Mouse (Mus musculus): ENCODE data around the gene Btbd2. TPM values are rescaled to one million over a fixed set of nuclear protein-coding genes. Genes with fewer than 3 reads are reported as not detected.

The Btbd2 gene
- polyA plus RNA-seq, 1 experiment from 2014 or later: 33.2 TPM

DNA sequence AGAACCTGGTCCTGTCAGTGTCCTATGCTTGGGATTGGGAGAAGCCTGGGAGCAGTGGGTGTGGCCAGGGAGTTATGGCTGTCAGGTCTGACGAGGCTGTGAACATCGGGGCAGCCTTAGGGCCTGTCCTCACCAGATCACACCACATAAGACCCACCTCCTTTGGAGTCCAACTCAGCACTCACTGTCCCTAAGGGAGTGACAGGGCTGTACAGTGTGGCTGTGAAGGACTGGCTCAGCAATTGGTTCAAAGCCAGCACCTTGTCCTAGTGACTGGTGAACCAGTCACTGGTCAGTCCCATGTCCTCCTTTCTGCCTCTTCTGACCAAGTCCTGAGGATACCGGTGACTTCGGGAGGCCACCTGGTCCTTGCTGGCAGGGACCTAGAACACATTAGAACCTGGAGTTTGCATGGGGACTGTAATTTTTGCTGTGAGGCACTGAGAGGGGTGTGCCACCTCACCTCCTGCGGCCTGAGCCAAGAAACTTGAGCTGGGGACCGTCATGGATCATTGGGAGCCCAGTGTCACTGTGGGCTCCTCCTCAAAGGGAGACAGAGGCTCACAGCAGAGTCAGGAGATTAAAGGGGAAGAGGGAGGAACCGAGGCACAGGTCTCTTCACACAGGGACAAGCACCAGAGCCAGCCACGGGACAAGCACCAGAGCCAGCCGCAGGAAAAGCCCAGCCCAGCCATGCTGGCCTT lies 22.8 kb upstream of the Btbd2 start:
- Histone ChIP-seq H3K9me3 (ENCODE audit: control insufficient read depth, low read length) (no peaks in the 10 kb centered on the region), H3K36me3 (ENCODE audit: control insufficient read depth, insufficient read depth, low read length) (no peaks in the 10 kb centered on the region), H3K4me1 (replicated peaks; ENCODE audit: control insufficient read depth, insufficient read depth, low read length) (peaks cover 31% of the 10 kb centered on the region), H3K4me3 (ENCODE audit: low read length) (no peak overlapping the region), H3K4me2 (ENCODE audit: low read depth, low read length) (no peak overlapping the region), H3K27ac (ENCODE audit: low read length) (peak overlapping the region; percentile 98), H3K9ac (ENCODE audit: low read length) (no peak overlapping the region), H3K27me3 (ENCODE audit: control insufficient read depth, insufficient read depth, low read depth, low read length) (no peaks in the 10 kb centered on the region)
- no peak for ATAC-seq (ENCODE audit: low read depth)
- 49% methylated on average over 9 of the region's 9 CpGs for WGBS

GRCm38 (mm10) chr10:80678601-80679377 lies 21.9 kb upstream of the Btbd2 start:
- peaks cover 40% of the 10 kb centered on the region for H3K4me1 ChIP-seq (replicated peaks; ENCODE audit: control insufficient read depth, insufficient read depth, low read length)
- H3K27me3 ChIP-seq (ENCODE audit: control insufficient read depth, insufficient read depth, low read depth, low read length): no peaks in the 10 kb centered on the region
- no peak overlapping the region for H3K4me3 ChIP-seq (ENCODE audit: low read length)
- H3K9me3 ChIP-seq (ENCODE audit: control insufficient read depth, low read length): no peaks in the 10 kb centered on the region
- H3K4me2 ChIP-seq (ENCODE audit: low read depth, low read length): peak overlapping the region; percentile 71
- 35% methylated on average over 10 of the region's 10 CpGs for WGBS
- H3K36me3 ChIP-seq (ENCODE audit: control insufficient read depth, insufficient read depth, low read length): no peaks in the 10 kb centered on the region
- ATAC-seq (ENCODE audit: low read depth): peak; percentile 2; the same call in 1 of the 2 replicates
- peak overlapping the region; percentile 80; the same call in 1 of the 2 replicates for H3K9ac ChIP-seq (ENCODE audit: low read length)
- H3K27ac ChIP-seq (ENCODE audit: low read length): peak overlapping the region; percentile 98

DNA sequence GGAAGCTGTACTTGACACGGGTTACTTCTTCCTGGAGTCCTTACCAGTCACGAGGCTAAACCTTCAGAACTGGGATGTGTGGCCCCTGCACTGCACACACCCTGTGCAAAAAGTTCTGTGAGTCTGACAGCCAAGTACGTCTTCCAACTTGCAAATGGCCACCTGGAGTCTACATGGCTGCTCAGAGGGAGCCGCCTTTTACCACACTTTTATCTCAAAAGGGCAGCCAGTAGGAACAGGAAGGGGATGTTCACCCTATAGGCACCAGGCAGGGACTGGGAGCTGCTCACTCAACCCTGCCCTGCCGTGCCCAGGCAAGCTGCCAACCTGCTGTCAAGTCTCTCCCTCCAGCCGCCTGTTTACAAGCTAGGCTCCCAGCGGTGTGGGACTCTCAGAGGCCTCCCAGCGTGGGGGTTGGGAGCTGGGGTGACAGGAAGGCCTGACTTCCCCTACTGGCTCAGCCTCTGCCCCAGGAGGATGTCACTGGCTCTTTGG lies 21.1 kb upstream of the Btbd2 start, which contains the start of gene Mknk2:
Gene Mknk2 (minus strand): TSS at position 171 of the 495 bp plus-strand sequence.
- H3K4me1 ChIP-seq (replicated peaks; ENCODE audit: control insufficient read depth, insufficient read depth, low read length): peaks cover 46% of the 10 kb centered on the region

GRCm38 (mm10) chr10:80677128-80677875 lies 20.4 kb upstream of the Btbd2 start:
- Histone ChIP-seq H3K27ac (ENCODE audit: low read length) (peak overlapping the region; percentile 98), H3K36me3 (ENCODE audit: control insufficient read depth, insufficient read depth, low read length) (no peaks in the 10 kb centered on the region), H3K4me2 (ENCODE audit: low read depth, low read length) (peak overlapping the region; percentile 71), H3K27me3 (ENCODE audit: control insufficient read depth, insufficient read depth, low read depth, low read length) (no peaks in the 10 kb centered on the region), H3K4me1 (replicated peaks; ENCODE audit: control insufficient read depth, insufficient read depth, low read length) (peaks cover 49% of the 10 kb centered on the region), H3K9me3 (ENCODE audit: control insufficient read depth, low read length) (no peaks in the 10 kb centered on the region), H3K4me3 (ENCODE audit: low read length) (peak overlapping the region; percentile 94), H3K9ac (ENCODE audit: low read length) (peak overlapping the region; percentile 80)
- no peak for ATAC-seq (ENCODE audit: low read depth)
- WGBS: 20% methylated on average over 9 of the region's 9 CpGs

More for the DNA sequence above, 21.1 kb upstream of the Btbd2 start, which contains the start of gene Mknk2:
- H3K4me3 ChIP-seq (ENCODE audit: low read length): peak within 1 kb of the TSS; percentile 94
- no peaks in the 10 kb centered on the region for H3K27me3 ChIP-seq (ENCODE audit: control insufficient read depth, insufficient read depth, low read depth, low read length)
- H3K27ac ChIP-seq (ENCODE audit: low read length): peak within 1 kb of the TSS; percentile 98
- H3K4me2 ChIP-seq (ENCODE audit: low read depth, low read length): peak within 1 kb of the TSS; percentile 71
- peak; percentile 67 for ATAC-seq (ENCODE audit: low read depth)
- peak within 1 kb of the TSS; percentile 80 for H3K9ac ChIP-seq (ENCODE audit: low read length)
- no peaks in the 10 kb centered on the region for H3K9me3 ChIP-seq (ENCODE audit: control insufficient read depth, low read length)
- 2% methylated on average over 8 of the region's 8 CpGs for WGBS
- H3K36me3 ChIP-seq (ENCODE audit: control insufficient read depth, insufficient read depth, low read length): no peaks in the 10 kb centered on the region

DNA sequence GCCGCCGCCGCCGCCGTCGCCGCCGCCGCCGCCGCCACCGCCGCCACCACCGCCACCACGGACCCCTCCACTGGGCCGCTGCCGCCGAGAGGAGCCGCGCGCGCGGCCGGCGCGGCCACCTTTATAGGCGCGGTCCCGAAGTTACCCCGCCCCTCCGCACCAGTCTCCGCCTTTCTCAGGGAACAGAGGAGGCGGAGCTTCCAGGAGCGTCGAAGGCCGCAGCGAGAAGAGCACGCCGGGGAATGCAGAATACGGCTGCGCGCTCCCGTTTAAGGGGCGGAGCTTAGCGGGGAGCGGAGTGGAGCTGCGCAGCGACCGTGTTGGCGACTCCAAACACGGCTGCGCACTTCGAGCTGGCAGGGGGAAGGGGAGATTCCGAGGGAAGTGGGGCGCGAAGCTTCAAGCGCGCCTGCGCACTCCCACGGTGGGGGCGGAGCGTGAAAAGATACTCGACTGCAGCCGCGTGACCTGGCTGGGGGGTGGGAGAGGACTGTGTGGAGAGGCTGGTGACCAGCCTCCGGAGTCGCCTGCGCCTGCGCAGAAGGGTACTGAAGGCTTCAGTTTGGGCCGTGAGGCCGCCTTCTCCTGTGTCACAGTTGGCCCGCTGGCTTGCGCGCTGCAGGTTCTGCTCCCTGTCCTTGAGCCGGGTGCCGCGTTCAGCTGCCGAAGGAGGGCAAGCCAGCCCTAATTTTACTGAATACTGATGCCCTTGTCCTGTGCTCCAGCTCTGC lies 19.5 kb upstream of the Btbd2 start:
- peaks cover 49% of the 10 kb centered on the region for H3K4me1 ChIP-seq (replicated peaks; ENCODE audit: control insufficient read depth, insufficient read depth, low read length)
- H3K36me3 ChIP-seq (ENCODE audit: control insufficient read depth, insufficient read depth, low read length): peaks cover 4% of the 10 kb centered on the region
- peak overlapping the region; percentile 72 for H3K4me2 ChIP-seq (ENCODE audit: low read depth, low read length)
- peak; percentile 91 for ATAC-seq (ENCODE audit: low read depth)
- H3K4me3 ChIP-seq (ENCODE audit: low read length): peak overlapping the region; percentile 94
- H3K9me3 ChIP-seq (ENCODE audit: control insufficient read depth, low read length): no peaks in the 10 kb centered on the region
- H3K9ac ChIP-seq (ENCODE audit: low read length): peak overlapping the region; percentile 97
- peak overlapping the region; percentile 98 for H3K27ac ChIP-seq (ENCODE audit: low read length)
- H3K27me3 ChIP-seq (ENCODE audit: control insufficient read depth, insufficient read depth, low read depth, low read length): no peaks in the 10 kb centered on the region
- WGBS: under 1% methylated on average over 70 of the region's 78 CpGs

GRCm38 (mm10) chr10:80675405-80676197 lies 18.7 kb upstream of the Btbd2 start:
- ATAC-seq (ENCODE audit: low read depth): peak; percentile 4
- H3K9me3 ChIP-seq (ENCODE audit: control insufficient read depth, low read length): no peaks in the 10 kb centered on the region
- peaks cover 49% of the 10 kb centered on the region for H3K4me1 ChIP-seq (replicated peaks; ENCODE audit: control insufficient read depth, insufficient read depth, low read length)
- peak overlapping the region; percentile 79 for H3K27ac ChIP-seq (ENCODE audit: low read length)
- H3K4me3 ChIP-seq (ENCODE audit: low read length): peak overlapping the region; percentile 94
- H3K9ac ChIP-seq (ENCODE audit: low read length): peak overlapping the region; percentile 97
- under 1% methylated on average over 41 of the region's 54 CpGs for WGBS
- peaks cover 11% of the 10 kb centered on the region for H3K36me3 ChIP-seq (ENCODE audit: control insufficient read depth, insufficient read depth, low read length)
- no peaks in the 10 kb centered on the region for H3K27me3 ChIP-seq (ENCODE audit: control insufficient read depth, insufficient read depth, low read depth, low read length)
- peak overlapping the region; percentile 72 for H3K4me2 ChIP-seq (ENCODE audit: low read depth, low read length)

DNA sequence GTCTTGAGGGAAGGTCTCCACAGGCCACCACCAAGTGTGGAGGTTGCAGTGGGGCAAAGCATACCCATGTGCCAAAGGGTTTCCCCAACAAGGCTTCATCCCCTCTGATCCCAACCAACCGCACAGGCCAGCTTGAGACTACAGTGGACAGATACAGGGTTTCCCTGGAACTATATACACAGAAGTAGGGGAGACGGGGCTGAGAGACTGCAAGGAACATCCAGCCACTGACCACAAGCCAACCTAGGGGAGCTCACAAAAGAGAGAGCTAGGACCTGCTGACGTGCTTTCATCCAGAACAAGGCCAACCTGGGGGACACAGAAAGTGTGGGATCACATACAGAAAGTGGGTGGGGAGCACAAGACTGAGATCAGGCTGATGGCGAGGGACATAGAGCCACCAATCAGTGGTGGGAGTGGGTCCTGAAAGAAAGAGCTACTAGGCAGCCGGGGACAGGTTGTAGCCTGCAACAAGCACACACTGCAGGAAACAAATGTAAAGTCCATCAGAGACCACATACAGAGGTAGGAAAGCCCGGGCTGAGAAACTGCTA lies 18.1 kb upstream of the Btbd2 start:
- Histone ChIP-seq H3K4me1 (replicated peaks; ENCODE audit: control insufficient read depth, insufficient read depth, low read length) (peaks cover 49% of the 10 kb centered on the region), H3K27me3 (ENCODE audit: control insufficient read depth, insufficient read depth, low read depth, low read length) (no peaks in the 10 kb centered on the region), H3K4me3 (ENCODE audit: low read length) (peak overlapping the region; percentile 94), H3K27ac (ENCODE audit: low read length) (peak overlapping the region; percentile 79), H3K4me2 (ENCODE audit: low read depth, low read length) (peak overlapping the region; percentile 72), H3K9ac (ENCODE audit: low read length) (peak overlapping the region; percentile 97), H3K36me3 (ENCODE audit: control insufficient read depth, insufficient read depth, low read length) (peaks cover 15% of the 10 kb centered on the region), H3K9me3 (ENCODE audit: control insufficient read depth, low read length) (no peaks in the 10 kb centered on the region)
- ATAC-seq (ENCODE audit: low read depth): no peak
- 7% methylated on average over 6 of the region's 6 CpGs for WGBS

Measured in lung, embryonic 16.5 days (tissue).